Mouse (Mus musculus): ENCODE results near the gene Rrp9. TPM values are rescaled to one million over a fixed set of nuclear protein-coding genes. Genes with fewer than 3 reads are reported as not detected.
A peak's percentile ranks its signal among the peaks of the same experiment; 100 is the strongest.

Rrp9 gene
- total RNA-seq, 1 experiment from 2014 or later = 27.8 TPM

GRCm38 (mm10) chr9:106499667-106500066 lies 23.9 kb downstream of the Rrp9 start, which contains the start of gene Iqcf1:
Iqcf1 (plus strand) TSS chr9:106499967.
- no peak for ATAC-seq (ENCODE audit: extremely low read depth, insufficient number of reproducible peaks, low FRiP score, poor library complexity, severe bottlenecking)

- ATAC-seq (ENCODE audit: extremely low read depth, insufficient number of reproducible peaks, low FRiP score, poor library complexity, severe bottlenecking) = no peak
Observed at GRCm38 (mm10) chr9:106501846-106502245, 26.1 kb downstream of the Rrp9 start.

- ATAC-seq (ENCODE audit: extremely low read depth, insufficient number of reproducible peaks, low FRiP score, poor library complexity, severe bottlenecking) = no peak
Observed at GRCm38 (mm10) chr9:106504246-106504645, 28.5 kb downstream of the Rrp9 start.

- no peak for ATAC-seq (ENCODE audit: extremely low read depth, insufficient number of reproducible peaks, low FRiP score, poor library complexity, severe bottlenecking)
Observed at GRCm38 (mm10) chr9:106509356-106509755, 33.6 kb downstream of the Rrp9 start.

- ATAC-seq (ENCODE audit: extremely low read depth, insufficient number of reproducible peaks, low FRiP score, poor library complexity, severe bottlenecking) = no peak
Observed at GRCm38 (mm10) chr9:106512729-106513450, 37.1 kb downstream of the Rrp9 start.

- ATAC-seq (ENCODE audit: extremely low read depth, insufficient number of reproducible peaks, low FRiP score, poor library complexity, severe bottlenecking) = no peak
Observed at GRCm38 (mm10) chr9:106513566-106513965, 37.8 kb downstream of the Rrp9 start.

GRCm38 (mm10) chr9:106514273-106514672 lies 38.5 kb downstream of the Rrp9 start, which contains the start of gene Iqcf5:
Iqcf5 (plus strand) TSS chr9:106514573.
- ATAC-seq (ENCODE audit: extremely low read depth, insufficient number of reproducible peaks, low FRiP score, poor library complexity, severe bottlenecking) = no peak

GRCm38 (mm10) chr9:106519433-106519832 lies 43.7 kb downstream of the Rrp9 start:
- ATAC-seq (ENCODE audit: extremely low read depth, insufficient number of reproducible peaks, low FRiP score, poor library complexity, severe bottlenecking) = no peak

- ATAC-seq (ENCODE audit: extremely low read depth, insufficient number of reproducible peaks, low FRiP score, poor library complexity, severe bottlenecking) = no peak
Observed at GRCm38 (mm10) chr9:106519909-106520308, 44.1 kb downstream of the Rrp9 start.

GRCm38 (mm10) chr9:106531833-106532232 lies 56.1 kb downstream of the Rrp9 start:
- ATAC-seq (ENCODE audit: extremely low read depth, insufficient number of reproducible peaks, low FRiP score, poor library complexity, severe bottlenecking) = peak; percentile 64; the same call in 1 of the 2 replicates

- no peak for ATAC-seq (ENCODE audit: extremely low read depth, insufficient number of reproducible peaks, low FRiP score, poor library complexity, severe bottlenecking)
Observed at GRCm38 (mm10) chr9:106534296-106534695, 58.5 kb downstream of the Rrp9 start.

- ATAC-seq (ENCODE audit: extremely low read depth, insufficient number of reproducible peaks, low FRiP score, poor library complexity, severe bottlenecking) = no peak
Observed at GRCm38 (mm10) chr9:106534975-106535374, 59.2 kb downstream of the Rrp9 start.

Other genes starting within 250 kb of the Rrp9 start
- gene Alas1, start 227.3 kb upstream of the Rrp9 start, total RNA-seq (2017) = 78.1 and 87.3 TPM in 2 replicates
- 0.98 and 1.4 TPM in 2 replicates for gene Poc1a, start 194.9 kb upstream of the Rrp9 start, total RNA-seq (2017)
- gene Dusp7, start 107.3 kb upstream of the Rrp9 start, total RNA-seq (2017) = 18.7 and 22.0 TPM in 2 replicates
- gene Rpl29, start 46.5 kb upstream of the Rrp9 start, total RNA-seq (2017) = 440 and 528 TPM in 2 replicates
- 5.2 and 5.9 TPM in 2 replicates for gene Acy1, start 37.6 kb upstream of the Rrp9 start, total RNA-seq (2017)
- 3.2 and 3.3 TPM in 2 replicates for gene Abhd14b, start 28.5 kb upstream of the Rrp9 start, total RNA-seq (2017)
- gene Abhd14a, start 28.3 kb upstream of the Rrp9 start, total RNA-seq (2017) = 2.2 and 3.3 TPM in 2 replicates
- 1.2 and 5.2 TPM in 2 replicates for gene Pcbp4, start 22.7 kb upstream of the Rrp9 start, total RNA-seq (2017)
- gene Gpr62, start 10.0 kb upstream of the Rrp9 start, total RNA-seq (2017) = not detected in 2 replicates
- gene Parp3, start 986 bp downstream of the Rrp9 start, total RNA-seq (2017) = 49.8 and 53.4 TPM in 2 replicates
- not detected in 2 replicates for gene Iqcf1, start 24.0 kb downstream of the Rrp9 start, total RNA-seq (2017)
- gene Iqcf5, start 38.6 kb downstream of the Rrp9 start, total RNA-seq (2017) = not detected in 2 replicates
- not detected in 2 replicates for gene Iqcf3, start 85.7 kb downstream of the Rrp9 start, total RNA-seq (2017)
- gene Iqcf4, start 95.0 kb downstream of the Rrp9 start, total RNA-seq (2017) = not detected in 2 replicates
- not detected in 2 replicates for gene Iqcf6, start 150.6 kb downstream of the Rrp9 start, total RNA-seq (2017)
- not detected in 2 replicates for gene Grm2, start 180.1 kb downstream of the Rrp9 start, total RNA-seq (2017)
- 15.2 and 24.6 TPM in 2 replicates for gene Tex264, start 210.0 kb downstream of the Rrp9 start, total RNA-seq (2017)